Mouse (Mus musculus) retina, adult 2 months (tissue): ENCODE measurements around the gene Lrrk1.
A peak's percentile ranks its signal among the peaks of the same experiment; 100 is the strongest.
"Not testable (repeated sequence)": the region's sequence is repeated elsewhere in the genome, so short reads cannot be mapped to it uniquely, and the experiment has no call there.

Experiments
- DNase-seq: peaks from one replicate; pipeline ENCODE4 v3.0.0-alpha.2; 2012; ENCODE audit warnings: low read depth, low spot score

Lrrk1 gene

GRCm38 (mm10) chr7:66196609-66197445 lies 191.3 kb downstream of the Lrrk1 start:
- no peak for DNase-seq

- peak; percentile 65 for DNase-seq
These were observed 192.3 kb downstream of the Lrrk1 start for GRCm38 (mm10) chr7:66195881-66196280.

- DNase-seq = no peak
These were observed 193.6 kb downstream of the Lrrk1 start for GRCm38 (mm10) chr7:66194511-66194910.

- not testable (repeated sequence) for DNase-seq
These were observed 197.8 kb downstream of the Lrrk1 start for GRCm38 (mm10) chr7:66190385-66190784.

- DNase-seq = no peak
These were observed 200.4 kb downstream of the Lrrk1 start for GRCm38 (mm10) chr7:66187581-66188231.

- no peak for DNase-seq
These were observed 202.8 kb downstream of the Lrrk1 start for GRCm38 (mm10) chr7:66185370-66185769.

GRCm38 (mm10) chr7:66184026-66184425 lies 204.1 kb downstream of the Lrrk1 start:
- no peak for DNase-seq

GRCm38 (mm10) chr7:66183404-66183803 lies 204.7 kb downstream of the Lrrk1 start:
- DNase-seq = no peak

- DNase-seq = no peak
These were observed 206.0 kb downstream of the Lrrk1 start for GRCm38 (mm10) chr7:66182075-66182715.

GRCm38 (mm10) chr7:66180711-66181365 lies 207.3 kb downstream of the Lrrk1 start:
- DNase-seq = no peak

- no peak for DNase-seq
These were observed 207.9 kb downstream of the Lrrk1 start for GRCm38 (mm10) chr7:66180260-66180659.

- DNase-seq = no peak
These were observed 208.4 kb downstream of the Lrrk1 start for GRCm38 (mm10) chr7:66179711-66180110.

- DNase-seq = no peak
These were observed 209.0 kb downstream of the Lrrk1 start for GRCm38 (mm10) chr7:66179120-66179581.

GRCm38 (mm10) chr7:66178101-66178500 lies 210.0 kb downstream of the Lrrk1 start:
- no peak for DNase-seq

GRCm38 (mm10) chr7:66176929-66177328 lies 211.2 kb downstream of the Lrrk1 start:
- no peak for DNase-seq
